Mouse (Mus musculus): ENCODE results near the gene Chd5.

GRCm38 (mm10) chr4:152350722-152351421 lies 12.4 kb downstream of the Chd5 start:
- TF ChIP-seq CTCF (IDR thresholded peaks at IDR 0.05; ENCODE audit: insufficient read depth, low read length), result no peak
- no peak for TF ChIP-seq POLR2A (IDR thresholded peaks at IDR 0.05; ENCODE audit: borderline replicate concordance, extremely low read depth, low read depth, low read length)

Data from lung, adult 2 months (tissue).